Mouse (Mus musculus): ENCODE data around the gene Ccl1.

Ccl1 gene

DNA sequence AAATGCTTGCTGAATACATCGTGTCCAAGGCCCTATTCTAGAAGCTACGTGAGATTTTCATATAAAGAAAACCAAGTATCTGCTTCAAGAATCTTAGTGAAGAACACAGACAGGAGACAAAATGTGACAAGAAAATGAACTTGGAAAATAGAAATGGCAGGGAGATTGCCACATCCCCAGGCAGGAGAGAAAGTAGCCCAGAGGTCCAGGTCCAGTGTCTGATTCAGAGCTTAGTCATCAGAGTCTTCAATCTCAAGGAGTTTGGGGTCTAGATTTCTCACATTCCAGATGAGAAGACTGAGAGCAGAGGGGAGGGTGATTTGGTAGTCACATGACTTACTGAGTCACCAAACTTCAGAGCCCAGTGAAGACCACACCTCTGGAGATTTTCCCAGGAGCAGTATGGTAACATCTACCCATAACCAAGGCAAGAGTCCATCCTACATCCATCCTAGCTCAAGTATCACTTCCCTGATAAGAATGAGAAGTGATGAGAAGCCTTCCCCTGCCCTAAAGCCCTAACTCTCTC is 98.5 kb downstream of the Ccl1 start:
- peak; percentile 81 for DNase-seq (ENCODE audit: low read depth, low spot score)

- DNase-seq (ENCODE audit: low read depth, low spot score) = no peak
Measured at GRCm38 (mm10) chr11:82205221-82205620, 100.3 kb downstream of the Ccl1 start.

GRCm38 (mm10) chr11:82203706-82204105 is 101.8 kb downstream of the Ccl1 start:
- DNase-seq (ENCODE audit: low read depth, low spot score) = peak; percentile 21

GRCm38 (mm10) chr11:82197774-82198173 is 107.7 kb downstream of the Ccl1 start:
- no peak for DNase-seq (ENCODE audit: low read depth, low spot score)

DNA sequence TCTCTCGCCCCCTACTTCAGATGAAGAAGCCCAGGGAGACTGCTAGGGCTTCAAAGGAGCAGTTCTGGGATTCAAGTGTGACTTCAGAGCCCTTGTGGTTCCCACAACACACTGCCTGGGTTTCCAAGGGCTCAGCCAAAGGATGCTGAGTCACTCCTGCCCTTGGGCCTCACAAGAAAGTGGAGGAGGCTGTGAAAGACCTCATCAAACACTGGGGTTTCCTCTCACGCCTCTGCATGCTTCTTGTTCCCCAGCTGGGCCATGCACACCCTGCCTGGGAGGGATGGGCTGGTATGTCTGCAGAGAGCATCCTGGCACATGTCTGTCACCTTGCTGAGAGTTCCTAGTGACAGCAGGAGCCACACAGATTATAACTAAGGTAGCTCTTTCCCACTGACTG is 110.5 kb downstream of the Ccl1 start:
- peak; percentile 85 for DNase-seq (ENCODE audit: low read depth, low spot score)

- peak; percentile 58 for DNase-seq (ENCODE audit: low read depth, low spot score)
Measured at GRCm38 (mm10) chr11:82193826-82194225, 111.7 kb downstream of the Ccl1 start.

GRCm38 (mm10) chr11:82189782-82190563 is 115.5 kb downstream of the Ccl1 start:
- no peak for DNase-seq (ENCODE audit: low read depth, low spot score)

- no peak for DNase-seq (ENCODE audit: low read depth, low spot score)
Measured at GRCm38 (mm10) chr11:82185684-82186083, 119.8 kb downstream of the Ccl1 start.

DNA sequence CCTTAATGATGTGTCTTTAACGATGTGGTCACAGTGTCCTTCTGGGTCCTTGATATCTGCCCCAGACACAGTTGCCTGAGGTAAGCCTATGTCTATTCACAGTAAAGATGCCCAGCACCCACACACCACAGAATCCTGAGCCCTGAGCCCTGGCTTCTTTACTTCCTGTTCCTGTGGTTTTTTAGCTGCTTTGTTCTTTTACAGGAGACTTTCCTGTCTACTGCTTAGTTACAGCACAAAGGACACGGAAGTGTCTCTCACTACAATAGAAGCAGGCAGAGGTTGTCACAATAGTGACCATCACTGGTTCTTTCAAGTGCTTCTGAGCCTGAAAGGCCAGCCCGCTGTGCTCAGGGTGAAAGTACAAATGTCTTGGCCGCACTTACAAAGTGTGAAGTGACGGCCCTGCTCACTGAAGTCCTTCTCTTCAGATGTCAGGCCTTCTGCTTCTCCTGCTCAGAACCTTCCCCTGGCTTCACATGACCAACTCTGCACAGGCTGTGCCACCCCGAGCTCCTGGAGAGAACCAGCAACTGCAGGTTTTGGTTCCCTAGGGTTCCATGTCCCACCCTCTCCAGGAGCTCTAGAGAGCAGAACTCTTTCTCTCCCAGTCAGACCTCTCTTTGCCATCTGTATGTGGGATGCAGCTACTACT is 122.1 kb downstream of the Ccl1 start:
- DNase-seq (ENCODE audit: low read depth, low spot score) = no peak

DNA sequence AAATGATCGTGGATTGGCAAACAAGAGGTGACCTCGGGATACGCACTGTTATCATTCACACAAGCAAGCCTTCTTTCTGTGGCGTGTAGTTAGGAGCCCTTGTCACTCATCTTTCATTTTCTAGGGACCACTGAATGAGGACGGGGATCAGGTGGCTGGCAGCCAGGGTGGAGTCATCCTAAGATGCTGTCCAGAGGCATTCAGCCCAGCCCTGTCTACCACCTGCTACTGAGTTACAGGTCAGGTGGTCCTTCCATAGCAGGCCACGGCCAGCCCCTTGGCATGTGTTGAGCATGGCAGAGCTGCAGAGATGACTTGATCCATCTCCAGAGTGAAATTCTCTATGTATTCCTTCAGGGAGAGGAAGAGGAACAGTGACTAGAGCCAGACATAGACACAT is 123.1 kb downstream of the Ccl1 start:
- no peak for DNase-seq (ENCODE audit: low read depth, low spot score)

DNA sequence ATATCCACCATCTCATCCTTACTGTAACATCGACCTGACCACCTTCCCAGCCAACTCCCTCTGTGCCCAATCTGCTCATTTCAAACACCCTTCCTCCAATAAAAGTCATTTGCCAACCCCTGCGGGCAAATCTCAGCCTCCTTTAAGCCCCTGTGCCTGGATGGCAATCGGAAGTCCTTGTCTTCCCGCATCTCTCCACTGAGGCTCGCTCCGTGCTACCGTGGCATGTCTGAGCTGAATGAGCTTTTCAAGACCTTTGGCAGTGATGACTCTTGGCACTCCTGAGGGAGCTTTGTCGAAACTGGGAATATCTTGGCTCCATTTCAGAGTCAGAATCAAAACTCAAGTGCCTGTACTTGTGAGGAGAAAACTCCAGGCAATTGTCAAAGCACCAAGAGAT is 124.2 kb downstream of the Ccl1 start:
- DNase-seq (ENCODE audit: low read depth, low spot score) = no peak

DNA sequence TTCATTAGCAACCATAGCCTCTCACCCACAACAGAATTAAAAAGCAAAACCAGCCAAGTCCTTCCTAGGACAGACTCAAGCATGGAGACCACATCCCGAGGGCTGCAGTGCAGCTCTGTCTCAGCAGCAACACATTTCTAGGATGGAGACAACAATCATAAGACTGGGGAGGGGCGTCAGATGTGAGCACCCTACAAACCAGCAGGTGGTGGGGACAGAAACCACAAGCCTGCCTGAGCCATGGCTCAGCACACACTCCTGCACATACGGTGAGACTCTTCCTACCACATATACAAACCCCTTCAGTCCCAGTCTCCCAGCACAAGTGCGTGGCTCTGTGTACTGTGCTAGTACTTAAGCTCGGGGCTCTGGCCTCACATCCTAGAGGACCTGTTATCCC is 127.3 kb downstream of the Ccl1 start:
- DNase-seq (ENCODE audit: low read depth, low spot score) = no peak

- DNase-seq (ENCODE audit: low read depth, low spot score) = peak; percentile 89
Measured at GRCm38 (mm10) chr11:82177711-82178110, 127.8 kb downstream of the Ccl1 start.

DNA sequence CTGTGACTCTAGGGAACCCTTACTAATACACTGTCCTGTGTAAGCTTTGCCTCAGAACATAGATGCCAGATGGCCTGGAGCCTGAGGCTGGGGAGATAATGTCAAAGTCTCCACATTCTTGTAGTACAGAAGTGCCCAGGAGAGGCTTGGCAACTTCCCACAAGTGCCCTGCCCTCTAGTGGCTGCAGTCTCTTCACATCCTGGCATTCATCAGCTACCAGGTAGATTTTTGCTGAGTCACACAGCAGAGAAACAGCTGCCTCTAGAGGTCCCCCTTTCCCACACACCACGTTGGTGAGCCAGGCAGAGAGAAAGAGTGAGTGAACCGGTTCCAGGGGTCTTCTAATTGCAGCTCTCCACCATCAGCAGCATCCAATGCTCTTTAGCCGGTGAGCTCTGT is 130.7 kb downstream of the Ccl1 start:
- peak; percentile 93 for DNase-seq (ENCODE audit: low read depth, low spot score)

- DNase-seq (ENCODE audit: low read depth, low spot score) = no peak
Measured at GRCm38 (mm10) chr11:82173491-82173890, 132.0 kb downstream of the Ccl1 start.

DNA sequence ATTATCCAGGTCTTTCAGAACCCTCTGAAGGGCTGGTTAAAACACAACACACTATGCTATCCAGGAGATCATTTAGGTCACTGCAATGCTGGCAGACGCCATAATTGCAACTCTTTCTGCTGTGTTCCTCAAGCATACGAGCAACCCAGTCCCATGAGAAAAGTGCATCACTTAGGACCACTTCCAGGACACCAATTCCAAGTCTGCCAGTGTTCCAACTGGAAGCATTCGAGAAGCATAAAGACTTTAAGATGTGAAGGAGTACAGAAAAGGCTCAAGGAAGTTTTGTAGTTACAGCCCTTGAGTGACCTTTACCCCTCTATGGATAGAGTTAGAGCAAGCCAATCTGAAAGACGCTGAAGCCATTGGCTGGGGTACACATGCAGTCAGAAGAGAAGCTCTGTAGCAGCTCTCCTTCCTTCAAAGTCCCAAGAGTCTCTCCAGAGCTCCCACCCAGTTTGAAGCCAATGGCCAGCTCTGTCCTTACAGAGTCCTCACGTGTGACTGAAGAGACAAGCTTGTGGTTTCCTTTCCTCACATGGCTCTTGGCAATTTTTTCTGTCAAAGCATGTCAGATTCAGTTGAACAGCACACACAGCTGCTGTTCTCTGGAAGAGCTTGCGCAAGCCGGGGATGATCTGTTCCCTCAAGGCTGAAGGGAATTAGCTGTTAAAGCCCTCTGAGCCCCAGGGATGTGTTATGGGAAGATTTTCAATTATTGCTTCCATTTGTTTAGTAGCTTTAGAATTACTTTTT is 134.0 kb downstream of the Ccl1 start:
- peak; percentile 92 for DNase-seq (ENCODE audit: low read depth, low spot score)

GRCm38 (mm10) chr11:82169456-82169855 is 136.0 kb downstream of the Ccl1 start:
- DNase-seq (ENCODE audit: low read depth, low spot score) = peak; percentile 93

DNA sequence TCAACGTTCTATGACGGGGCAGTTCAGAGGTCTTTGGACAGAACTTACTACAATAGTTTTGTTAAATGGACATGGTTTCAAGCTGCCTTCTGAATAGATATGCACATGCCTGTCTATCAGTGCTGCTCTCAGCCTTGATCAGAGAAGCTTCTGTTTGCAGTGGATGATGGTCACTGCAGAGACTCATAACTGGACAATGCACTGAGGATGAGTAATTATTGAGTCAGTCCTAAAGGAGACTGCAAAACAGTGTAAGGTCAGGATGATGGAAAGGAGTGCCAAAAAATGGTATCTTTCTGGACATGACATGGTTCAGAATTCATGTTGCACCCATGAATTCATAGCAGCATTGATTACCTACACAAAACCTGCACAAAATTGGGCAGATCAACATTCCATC is 137.2 kb downstream of the Ccl1 start:
- peak; percentile 70 for DNase-seq (ENCODE audit: low read depth, low spot score)

GRCm38 (mm10) chr11:82163285-82163684 is 142.2 kb downstream of the Ccl1 start:
- DNase-seq (ENCODE audit: low read depth, low spot score) = no peak

DNA sequence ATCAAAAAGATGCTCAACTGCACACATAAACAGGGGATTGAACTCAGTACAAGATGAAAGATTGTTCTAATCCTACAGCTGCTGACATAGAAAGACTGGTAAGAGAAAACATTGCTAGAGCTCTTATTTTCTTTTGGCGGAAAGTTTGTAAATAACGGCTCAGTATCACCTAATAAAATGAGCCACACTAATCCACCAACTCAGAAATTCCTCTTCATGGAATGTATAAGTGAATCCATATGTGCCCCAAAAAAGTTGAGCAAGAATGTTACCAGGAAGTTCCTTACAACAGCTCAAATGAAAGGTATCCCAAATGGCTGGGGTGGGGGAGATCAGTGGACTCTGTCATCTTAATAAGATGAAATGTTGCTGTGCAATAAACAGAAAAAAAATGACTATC is 146.4 kb downstream of the Ccl1 start:
- peak; percentile 61 for DNase-seq (ENCODE audit: low read depth, low spot score)

DNA sequence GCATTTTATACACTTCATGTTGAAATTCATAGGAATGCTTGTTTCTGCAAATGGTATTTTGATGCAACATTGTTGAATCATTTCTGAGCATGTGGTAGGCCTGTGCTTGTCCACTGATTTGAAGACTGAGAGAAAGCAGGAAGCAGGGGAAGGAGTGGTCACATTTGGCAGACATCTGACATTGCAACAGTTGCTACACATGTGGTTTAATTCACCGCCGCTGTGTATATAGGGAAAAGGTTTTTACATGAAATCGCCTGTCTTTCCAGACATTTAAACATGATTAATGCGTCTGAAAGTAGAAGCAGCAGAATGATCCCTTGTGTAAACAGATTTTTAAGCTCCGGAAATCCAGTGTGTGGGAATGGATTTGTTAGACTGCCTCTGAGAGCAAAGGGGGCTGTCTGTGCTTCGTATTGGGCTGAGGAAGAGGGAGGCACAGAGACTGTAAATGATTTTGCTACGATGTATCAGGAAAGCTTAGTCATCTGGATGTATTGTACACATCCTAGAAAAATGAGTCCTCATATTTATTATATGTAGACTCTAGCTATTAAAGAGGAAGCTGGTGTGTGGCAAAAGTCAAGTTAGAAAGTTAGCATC is 165.9 kb downstream of the Ccl1 start:
- DNase-seq (ENCODE audit: low read depth, low spot score) = peak; percentile 99

DNA sequence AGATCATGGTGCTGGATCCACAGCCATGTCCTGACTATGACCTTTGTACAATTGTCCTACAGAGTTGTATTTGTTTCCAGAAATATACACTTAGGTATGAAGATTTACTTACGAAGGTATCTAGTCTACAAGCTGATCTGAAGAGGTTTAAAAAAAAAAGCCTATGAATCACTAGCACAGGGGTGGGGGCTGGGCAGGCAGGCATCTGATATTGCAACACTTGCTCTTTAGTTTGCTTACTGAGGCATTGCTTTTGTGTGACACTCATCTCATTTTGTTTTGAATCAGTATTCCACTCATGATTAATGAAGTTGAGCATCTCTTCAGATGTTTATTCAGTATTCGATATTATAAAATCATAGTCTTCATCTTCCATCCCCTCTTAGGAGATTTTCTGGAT is 169.3 kb downstream of the Ccl1 start:
- peak; percentile 75 for DNase-seq (ENCODE audit: low read depth, low spot score)

Measured in 3T3-L1 (cell line).